Mouse (Mus musculus) left cerebral cortex, adult 2 months (tissue): Measurements from ENCODE around the gene Gm21440. TPM values are rescaled to one million over a fixed set of nuclear protein-coding genes. Genes with fewer than 3 reads are reported as not detected.
"Not testable (repeated sequence)": the region's sequence is repeated elsewhere in the genome, so short reads cannot be mapped to it uniquely, and the experiment has no call there.

Experiments used
- DNase-seq, 2 experiments: peaks; one replicate each; pipeline ENCODE4 v3.0.0; 2021 to 2022; ENCODE audit warnings: low spot score in 2 of 2, mixed read lengths in 1 of 2; ENCODE audit errors: extremely low spot score in 1 of 2
- H3K27ac ChIP-seq: fragments of 200-600 bp; 2 replicates; pipeline ENCODE4 v1.8.1; 2022
- H3K4me3 ChIP-seq: fragments of 200-600 bp; 2 replicates; pipeline ENCODE4 v1.8.1; 2022
- intact Hi-C: fragments of 180-260 bp; cut with DNase I; formaldehyde crosslinking; loops from one replicate; pipeline ENCODE4 v1.15.1; 2025
- long read RNA-seq, 2 experiments: library from polyadenylated mRNA; stranded (forward); transcript quantifications; one replicate each; pipeline ENCODE4 v2.0.0; 2021; ENCODE audit warnings: borderline mapping rate in 2 of 2
- total RNA-seq, 2 experiments: library from RNA; stranded (reverse); gene quantifications; 2 replicates each; pipeline ENCODE4 v1.2.3; 2021

The Gm21440 gene
- total RNA-seq = not detected
- long read RNA-seq, experiment 1 = 0 reads
- long read RNA-seq, experiment 2 = 0 reads

DNA sequence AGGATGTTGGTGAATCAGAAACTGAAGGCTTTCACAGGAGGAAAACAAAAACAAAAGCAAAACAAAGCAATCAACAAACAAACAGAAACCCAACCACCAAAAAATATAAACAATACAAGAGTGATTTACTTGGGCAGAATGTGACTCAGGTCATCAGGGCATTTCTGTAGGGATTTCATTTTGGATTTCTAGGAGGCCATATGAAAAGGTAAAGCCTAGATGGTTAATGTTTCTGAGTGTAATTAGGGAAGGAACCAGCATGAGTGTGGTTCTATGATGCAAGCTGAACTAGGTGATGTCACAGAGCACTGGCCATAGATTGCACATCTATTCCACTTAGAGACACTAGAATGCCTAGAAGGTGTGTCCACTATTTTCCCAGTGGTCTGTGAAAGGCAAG lies at the start of gene Gm21440, which contains the start of gene Gm21454:
Gene Gm21440, plus strand, starts transcription at position 301 of the 400 bp plus-strand sequence.
Gene Gm21454, plus strand, starts transcription at position 352 of the 400 bp plus-strand sequence.
- DNase-seq, intact Hi-C loops, H3K4me3 ChIP-seq, H3K27ac ChIP-seq: not testable (repeated sequence)

DNA sequence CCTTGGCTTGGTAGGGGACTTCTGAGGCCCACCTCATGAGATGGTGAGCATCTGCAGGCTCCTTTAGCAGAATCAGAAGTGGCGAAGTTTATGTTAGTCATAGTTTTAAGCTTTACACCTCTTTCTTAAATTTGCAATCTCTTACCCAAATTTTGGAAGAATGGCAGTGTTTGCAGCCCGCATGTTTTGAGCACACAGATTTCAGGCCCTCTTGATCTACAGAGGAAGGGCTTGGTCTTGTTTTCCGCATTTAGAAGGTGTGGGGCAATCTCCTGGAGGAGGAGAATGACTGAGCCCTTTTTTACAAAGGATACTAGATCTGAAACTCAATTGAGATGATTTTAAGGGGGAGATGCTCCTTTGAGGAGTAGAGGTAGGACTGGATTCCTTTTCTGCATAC lies 28.4 kb upstream of the Gm21440 start, which contains the start of gene Gm21828:
Gene Gm21828, minus strand, starts transcription at position 101 of the 400 bp plus-strand sequence.
- DNase-seq, H3K27ac ChIP-seq, intact Hi-C loops, H3K4me3 ChIP-seq: not testable (repeated sequence)

Other genes with a start within 250 kb of the Gm21440 start
- not detected for gene Gm20807, start 209.5 kb upstream of the Gm21440 start, total RNA-seq
- gene Gm21891, start 118.9 kb upstream of the Gm21440 start, total RNA-seq = not detected
- gene Gm21425, start 90.4 kb upstream of the Gm21440 start, total RNA-seq = not detected
- not detected for gene Gm21828, start 28.5 kb upstream of the Gm21440 start, total RNA-seq
- not detected for gene Gm21454, start 51 bp downstream of the Gm21440 start, total RNA-seq
- not detected for gene Gm21725, start 96.7 kb downstream of the Gm21440 start, total RNA-seq
- not detected for gene Gm21866, start 213.2 kb downstream of the Gm21440 start, total RNA-seq
- not detected for gene Gm20773, start 241.6 kb downstream of the Gm21440 start, total RNA-seq